Mouse (Mus musculus): ENCODE measurements around the gene Tapt1.

GRCm38 (mm10) chr5:44215118-44215517, 11.3 kb downstream of the Tapt1 start:
- TF ChIP-seq CTCF (IDR thresholded peaks at IDR 0.05; ENCODE audit: low read depth) (no peak), EP300 (IDR thresholded peaks at IDR 0.05; ENCODE audit: low read depth) (no peak)
